Mouse (Mus musculus) limb, embryonic 11.5 days (tissue): ENCODE measurements at regions not wholly inside any gene's neighbourhood (a gene's known extent, or its start where the extent isn't known, plus 50 kb on each side); places are given as distances from the start of the nearest gene placed in this dataset.
A peak's percentile ranks its signal among the peaks of the same experiment; 100 is the strongest.

Experiments
- ATAC-seq: fragments of 200-750 bp; cut with Nextera tagmentation; 2 replicates; pipeline ENCODE4 v1.8.0; 2017; ENCODE audit warnings: low read depth; ENCODE audit not compliant: insufficient number of reproducible peaks, low FRiP score, low TSS enrichment
- DNase-seq: peaks from one replicate; pipeline ENCODE4 v3.0.0-alpha.2; 2015; ENCODE audit warnings: low spot score
- H3K27ac ChIP-seq: fragments of 300-500 bp; sonication (generic); replicated peaks from 2 replicates; pipeline ENCODE4 v1.5.1; 2014; ENCODE audit warnings: low read depth, mild to moderate bottlenecking, low read length
- H3K27me3 ChIP-seq: fragments of 300-500 bp; sonication (generic); 2 replicates; pipeline ENCODE4 v1.6.1; 2014; ENCODE audit warnings: mild to moderate bottlenecking, low read length, mixed read lengths; ENCODE audit not compliant: control insufficient read depth, insufficient read depth
- H3K36me3 ChIP-seq: fragments of 300-500 bp; sonication (generic); 2 replicates; pipeline ENCODE4 v1.6.1; 2014; ENCODE audit warnings: mild to moderate bottlenecking, low read length, moderate library complexity, mixed read lengths; ENCODE audit not compliant: control insufficient read depth, insufficient read depth
- H3K4me1 ChIP-seq: fragments of 300-500 bp; sonication (generic); 2 replicates; pipeline ENCODE4 v1.6.1; 2014; ENCODE audit warnings: low read length, mixed read lengths; ENCODE audit not compliant: control insufficient read depth, insufficient read depth
- H3K4me2 ChIP-seq: fragments of 300-500 bp; sonication (generic); 2 replicates; pipeline ENCODE4 v1.6.1; 2014; ENCODE audit warnings: low read depth, mild to moderate bottlenecking, moderate library complexity; ENCODE audit not compliant: severe bottlenecking
- H3K4me3 ChIP-seq: fragments of 300-500 bp; sonication (generic); 2 replicates; pipeline ENCODE4 v1.5.1; 2014; ENCODE audit warnings: low read depth, low read length
- H3K9ac ChIP-seq: fragments of 300-500 bp; sonication (generic); 2 replicates; pipeline ENCODE4 v1.6.1; 2014; ENCODE audit warnings: mild to moderate bottlenecking, low read length
- H3K9me3 ChIP-seq: fragments of 300-500 bp; sonication (generic); 2 replicates; pipeline ENCODE4 v1.6.1; 2016; ENCODE audit warnings: low read length; ENCODE audit not compliant: control insufficient read depth
- WGBS: fragments of 180-500 bp; shearing (Covaris S2); extraction: QIAGEN DNeasy Blood & Tissue Kit; methylation state at CpG from one replicate; pipeline ENCODE4 v1.1.7; 2014; 5-methylcytosine and 5-hydroxymethylcytosine counted together

DNA sequence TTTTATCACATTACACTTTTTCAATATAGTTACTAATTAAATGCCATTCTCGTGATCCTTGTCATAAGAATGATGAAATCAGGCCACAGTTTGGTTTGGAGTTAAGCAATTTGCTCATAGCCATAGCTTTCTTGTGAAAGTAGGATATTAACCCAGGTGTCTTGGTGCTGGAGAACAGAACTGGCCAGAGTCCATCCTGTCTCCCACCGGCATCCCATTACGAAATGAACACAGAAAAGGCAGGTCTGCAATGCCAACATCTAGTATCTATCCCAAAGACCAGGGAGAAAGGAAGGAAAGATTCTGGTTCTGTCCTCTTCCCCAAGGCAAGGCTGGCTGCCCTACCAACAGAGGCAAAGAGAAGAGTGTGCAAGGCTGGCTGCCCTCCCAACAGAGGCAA lies 61.6 kb upstream of the Avpr1a start:
- H3K27ac ChIP-seq, result no peak overlapping the region
- ATAC-seq, result no peak
- H3K4me2 ChIP-seq, result no peak overlapping the region
- 88% methylated on average over 3 of the region's 3 CpGs for WGBS
- H3K4me1 ChIP-seq, result no peaks in the 10 kb centered on the region
- no peaks in the 10 kb centered on the region for H3K27me3 ChIP-seq
- no peak overlapping the region for H3K4me3 ChIP-seq
- no peaks in the 10 kb centered on the region for H3K9me3 ChIP-seq
- no peak overlapping the region for H3K9ac ChIP-seq
- no peak for DNase-seq
- no peaks in the 10 kb centered on the region for H3K36me3 ChIP-seq

DNA sequence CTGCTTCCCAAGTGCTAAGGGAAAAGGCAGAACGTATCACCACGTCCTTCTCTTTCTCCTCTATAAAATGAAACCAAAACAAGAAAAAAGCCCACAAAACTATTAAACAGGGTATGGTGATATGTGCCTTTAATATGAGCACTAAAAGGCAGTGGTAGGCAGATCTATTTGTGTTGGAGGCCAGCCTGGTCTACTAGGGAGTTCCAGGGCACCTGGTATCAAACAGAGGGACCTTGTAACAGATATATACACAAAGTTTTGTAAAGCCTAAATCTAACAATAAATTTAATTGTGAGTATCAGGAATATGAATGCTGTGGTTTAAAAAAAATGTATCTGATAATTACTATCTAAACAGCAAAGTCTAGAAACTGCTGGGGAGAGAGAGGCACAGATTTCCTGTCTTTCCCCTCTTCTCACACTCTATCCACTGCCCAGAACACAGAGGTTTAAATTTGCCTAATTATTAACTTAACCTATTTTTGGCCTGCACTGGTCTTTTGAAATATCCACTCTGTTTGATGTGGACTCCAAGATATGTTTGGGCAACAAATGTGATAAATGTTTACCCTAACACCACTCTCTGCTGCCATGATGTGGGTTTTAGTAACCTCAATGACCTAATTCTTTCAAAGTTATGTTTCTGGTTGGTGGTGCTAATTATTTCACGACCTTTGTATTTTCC lies 68.5 kb upstream of the Avpr1a start:
- H3K27ac ChIP-seq, result no peak overlapping the region
- H3K9me3 ChIP-seq, result no peaks in the 10 kb centered on the region
- H3K36me3 ChIP-seq, result no peaks in the 10 kb centered on the region
- no peak for DNase-seq
- H3K4me2 ChIP-seq, result no peak overlapping the region
- WGBS, result 83% methylated on average over 3 of the region's 3 CpGs
- H3K4me3 ChIP-seq, result no peak overlapping the region
- H3K9ac ChIP-seq, result no peak overlapping the region
- H3K4me1 ChIP-seq, result no peaks in the 10 kb centered on the region
- H3K27me3 ChIP-seq, result no peaks in the 10 kb centered on the region
- ATAC-seq, result no peak

DNA sequence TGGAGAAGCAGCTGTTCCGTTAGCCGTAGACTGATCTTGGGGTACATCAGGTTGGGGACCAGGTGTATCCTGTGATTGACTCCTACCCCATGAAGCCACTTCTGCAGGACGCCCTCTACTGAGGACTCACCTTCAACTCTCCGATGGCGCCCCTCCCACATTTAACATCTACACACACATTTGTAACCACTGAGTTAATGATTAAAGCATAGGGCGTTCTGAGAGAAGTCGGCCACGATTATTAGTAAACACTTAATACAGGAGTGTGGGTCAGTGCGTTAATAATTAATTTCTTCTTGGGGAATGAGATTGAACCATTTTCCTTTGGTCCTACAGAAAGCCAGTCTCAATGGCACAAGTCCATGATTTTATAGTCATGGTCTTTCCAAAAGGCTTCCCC lies 105.0 kb upstream of the Avpr1a start:
- H3K27ac ChIP-seq, result no peak overlapping the region
- H3K36me3 ChIP-seq, result no peaks in the 10 kb centered on the region
- H3K4me3 ChIP-seq, result no peak overlapping the region
- H3K9ac ChIP-seq, result no peak overlapping the region
- no peak for DNase-seq
- no peaks in the 10 kb centered on the region for H3K4me1 ChIP-seq
- no peak overlapping the region for H3K4me2 ChIP-seq
- no peak for ATAC-seq
- H3K9me3 ChIP-seq, result no peaks in the 10 kb centered on the region
- 93% methylated on average over 9 of the region's 9 CpGs for WGBS
- H3K27me3 ChIP-seq, result no peaks in the 10 kb centered on the region

DNA sequence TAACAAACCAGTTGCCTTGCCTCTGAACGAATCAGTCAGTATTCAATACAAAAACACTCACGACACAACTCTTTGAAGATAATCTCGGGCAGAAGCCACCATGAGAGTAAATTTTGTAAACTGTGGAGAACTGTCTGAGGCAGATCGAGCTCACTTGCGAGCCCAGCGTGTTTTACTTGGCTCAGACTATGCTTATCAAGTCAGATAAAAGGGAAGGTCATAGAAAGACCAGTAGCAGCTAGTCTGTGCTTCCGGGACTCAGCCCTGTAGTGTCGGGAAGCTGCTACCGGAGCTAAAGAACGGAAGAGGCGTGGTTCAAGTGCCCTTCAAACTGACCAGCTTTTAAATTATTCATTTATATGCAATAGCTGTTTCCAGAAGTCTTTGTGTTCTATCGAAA lies 105.9 kb upstream of the Avpr1a start:
- H3K27me3 ChIP-seq, result no peaks in the 10 kb centered on the region
- H3K9ac ChIP-seq, result no peak overlapping the region
- ATAC-seq (no peak), DNase-seq (no peak)
- H3K9me3 ChIP-seq, result no peaks in the 10 kb centered on the region
- no peak overlapping the region for H3K4me2 ChIP-seq
- H3K36me3 ChIP-seq, result no peaks in the 10 kb centered on the region
- no peaks in the 10 kb centered on the region for H3K4me1 ChIP-seq
- H3K4me3 ChIP-seq, result no peak overlapping the region
- H3K27ac ChIP-seq, result no peak overlapping the region
- 90% methylated on average over 12 of the region's 12 CpGs for WGBS

DNA sequence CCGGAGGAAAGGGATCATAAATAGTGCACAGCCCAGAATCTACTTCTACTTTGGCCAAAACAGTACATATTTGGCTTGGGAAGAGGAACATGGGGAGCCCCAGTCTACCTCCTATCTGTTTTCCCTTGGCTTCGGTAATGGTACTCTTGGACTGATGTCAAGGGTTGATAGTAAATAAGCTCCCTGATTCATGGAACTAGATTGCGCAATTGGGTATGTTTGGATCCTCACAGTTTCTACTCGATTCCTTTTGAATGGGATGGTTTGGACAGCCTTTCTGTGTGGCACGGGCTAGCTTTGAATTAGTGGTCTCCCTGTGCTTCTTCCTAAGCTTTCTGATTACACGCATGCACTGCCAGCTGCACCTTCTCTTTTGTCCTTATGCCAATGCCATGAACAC lies 121.4 kb upstream of the Avpr1a start:
- 91% methylated on average over 6 of the region's 6 CpGs for WGBS
- no peak overlapping the region for H3K27ac ChIP-seq
- DNase-seq, result no peak
- no peaks in the 10 kb centered on the region for H3K27me3 ChIP-seq
- no peak overlapping the region for H3K9ac ChIP-seq
- H3K4me1 ChIP-seq, result no peaks in the 10 kb centered on the region
- no peaks in the 10 kb centered on the region for H3K9me3 ChIP-seq
- ATAC-seq, result no peak
- H3K36me3 ChIP-seq, result no peaks in the 10 kb centered on the region
- no peak overlapping the region for H3K4me3 ChIP-seq
- no peak overlapping the region for H3K4me2 ChIP-seq

DNA sequence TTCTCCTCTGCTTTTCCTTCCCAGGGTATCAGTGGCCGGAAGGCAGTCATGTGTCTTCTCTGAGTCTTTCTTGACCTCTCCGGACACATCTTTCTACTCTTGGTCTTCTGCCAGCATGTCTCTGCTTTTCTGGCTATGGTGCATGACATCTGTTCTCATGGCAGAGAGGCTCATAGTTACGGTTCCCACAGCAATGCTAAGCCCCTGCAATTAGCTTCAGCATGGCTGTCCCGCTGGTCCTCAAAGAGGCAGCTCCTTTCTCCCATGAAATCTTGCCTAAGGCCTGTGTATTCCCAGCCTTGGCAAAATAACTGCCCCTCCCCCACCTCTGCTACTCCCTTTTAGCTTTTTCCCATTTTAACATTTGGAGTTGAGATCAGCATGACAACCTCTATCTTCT lies 129.4 kb upstream of the Avpr1a start:
- Histone ChIP-seq H3K27ac (no peak overlapping the region), H3K27me3 (no peaks in the 10 kb centered on the region), H3K4me1 (no peaks in the 10 kb centered on the region), H3K4me2 (no peak overlapping the region), H3K9me3 (no peaks in the 10 kb centered on the region), H3K4me3 (no peak overlapping the region), H3K9ac (no peak overlapping the region), H3K36me3 (no peaks in the 10 kb centered on the region)
- 85% methylated on average over 4 of the region's 4 CpGs for WGBS
- DNase-seq (no peak), ATAC-seq (no peak)

DNA sequence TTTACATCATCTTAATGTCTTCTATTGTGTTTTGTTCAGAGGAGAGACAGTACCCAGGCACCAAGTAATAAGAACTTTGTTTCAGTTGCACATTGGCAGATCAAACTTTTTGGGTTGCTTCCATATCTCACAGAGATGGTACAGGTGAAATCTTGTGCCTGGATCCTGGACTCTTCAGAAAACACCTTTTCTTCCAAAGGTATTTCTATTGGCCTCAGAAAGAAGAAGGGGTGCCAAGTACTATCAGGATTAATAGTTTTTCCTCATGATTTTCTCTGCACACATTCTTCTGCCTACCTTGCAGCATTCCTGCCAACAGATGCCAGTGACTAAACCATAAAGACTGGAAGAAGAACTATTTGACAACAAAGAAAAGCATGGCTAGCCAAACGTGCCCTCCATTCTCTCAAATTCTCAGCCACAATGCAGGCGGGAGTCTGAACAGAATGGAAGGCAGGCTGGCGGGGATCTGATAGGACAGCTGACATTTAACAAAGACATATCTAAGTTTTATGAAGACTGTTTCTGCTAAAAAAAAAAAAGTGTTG lies 137.6 kb upstream of the Avpr1a start:
- no peaks in the 10 kb centered on the region for H3K9me3 ChIP-seq
- no peaks in the 10 kb centered on the region for H3K27me3 ChIP-seq
- no peak overlapping the region for H3K4me3 ChIP-seq
- no peak overlapping the region for H3K9ac ChIP-seq
- H3K27ac ChIP-seq, result no peak overlapping the region
- 83% methylated on average over 3 of the region's 3 CpGs for WGBS
- no peaks in the 10 kb centered on the region for H3K4me1 ChIP-seq
- no peaks in the 10 kb centered on the region for H3K36me3 ChIP-seq
- ATAC-seq, result no peak
- H3K4me2 ChIP-seq, result no peak overlapping the region
- DNase-seq, result no peak

DNA sequence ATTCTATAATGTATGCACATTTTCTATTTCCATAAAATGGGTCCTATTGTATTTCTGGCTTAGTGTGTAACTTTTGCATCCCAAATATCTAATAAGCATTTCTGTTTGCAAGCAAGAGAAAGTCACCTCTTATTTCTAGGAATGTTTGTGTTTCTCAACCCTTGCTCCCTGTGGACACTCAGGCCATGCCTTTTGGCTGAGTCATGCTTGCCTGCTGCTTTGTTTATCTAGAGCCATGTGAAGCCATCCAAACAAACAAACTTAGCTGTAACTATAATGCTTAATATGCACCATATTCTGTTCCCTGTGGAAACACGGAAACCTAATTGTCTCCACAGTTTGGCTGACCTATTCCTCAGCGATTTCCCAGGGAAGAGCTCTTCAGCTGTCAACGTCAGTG lies 139.6 kb upstream of the Avpr1a start:
- DNase-seq (no peak), ATAC-seq (no peak)
- Histone ChIP-seq H3K4me1 (no peaks in the 10 kb centered on the region), H3K27ac (no peak overlapping the region), H3K9ac (no peak overlapping the region), H3K4me2 (no peak overlapping the region), H3K27me3 (no peaks in the 10 kb centered on the region), H3K9me3 (no peaks in the 10 kb centered on the region), H3K36me3 (no peaks in the 10 kb centered on the region), H3K4me3 (no peak overlapping the region)
- WGBS, result 92% methylated on average over 3 of the region's 3 CpGs

DNA sequence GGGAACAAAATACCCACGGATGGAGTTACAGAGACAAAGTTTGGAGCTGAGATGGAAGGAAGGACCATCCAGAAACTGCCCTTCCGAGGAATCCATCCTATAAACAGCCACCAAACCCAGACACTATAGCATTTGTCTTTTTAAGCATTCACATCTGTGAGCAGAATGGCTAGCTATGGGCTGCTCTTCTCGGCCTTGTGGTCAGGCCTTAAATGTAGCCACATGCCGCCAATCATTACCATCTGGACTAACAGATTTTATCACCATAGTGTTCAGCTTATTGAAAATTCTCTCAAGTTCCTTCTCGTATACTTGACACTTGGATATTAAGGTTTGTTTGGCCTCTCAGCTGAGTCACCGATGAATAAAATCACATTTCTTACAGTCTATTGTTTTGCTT lies 146.0 kb upstream of the Avpr1a start:
- H3K9ac ChIP-seq, result no peak overlapping the region
- ATAC-seq, result no peak
- no peaks in the 10 kb centered on the region for H3K36me3 ChIP-seq
- no peaks in the 10 kb centered on the region for H3K27me3 ChIP-seq
- no peak overlapping the region for H3K4me2 ChIP-seq
- no peaks in the 10 kb centered on the region for H3K9me3 ChIP-seq
- WGBS, result 53% methylated on average over 6 of the region's 6 CpGs
- no peak overlapping the region for H3K27ac ChIP-seq
- H3K4me3 ChIP-seq, result no peak overlapping the region
- DNase-seq, result peak; percentile 41
- no peaks in the 10 kb centered on the region for H3K4me1 ChIP-seq
